Mouse (Mus musculus) MEL (cell line): ENCODE data around the gene Dock4.

ENCODE experiments used
- CHD1 ChIP-seq: IDR thresholded peaks from 2 replicates; pipeline ENCODE4 v1.6.1; 2012; ENCODE audit warnings: low read depth, mild to moderate bottlenecking, inconsistent platforms, low read length, improper control_type of control experiment
- CTCF ChIP-seq, 3 experiments: IDR thresholded peaks in 2 of 3; conservative IDR thresholded peaks in 1 of 3; 2 replicates each; pipeline ENCODE4 v1.5.1; 2011 to 2012; ENCODE audit warnings: low read length in 3 of 3, low read depth in 2 of 3, mild to moderate bottlenecking in 2 of 3, improper control_type of control experiment in 1 of 3, inconsistent platforms in 1 of 3, mixed read lengths in 1 of 3, moderate library complexity in 1 of 3; ENCODE audit not compliant: control insufficient read depth in 1 of 3, insufficient read depth in 1 of 3, poor library complexity in 1 of 3, severe bottlenecking in 1 of 3
- ELF1 ChIP-seq: IDR thresholded peaks from 2 replicates; pipeline ENCODE4 v1.6.1; 2014; ENCODE audit warnings: low read depth, mild to moderate bottlenecking, inconsistent platforms, low read length, improper control_type of control experiment, moderate library complexity
- EP300 ChIP-seq, 2 experiments: IDR thresholded peaks; 2 replicates each; pipeline ENCODE4 v1.6.1; 2011; ENCODE audit warnings: improper control_type of control experiment in 2 of 2, low read length in 2 of 2, low read depth in 1 of 2, mild to moderate bottlenecking in 1 of 2
- GABPA ChIP-seq: IDR thresholded peaks from 2 replicates; pipeline ENCODE4 v1.6.1; 2012; ENCODE audit warnings: low read depth, mild to moderate bottlenecking, inconsistent platforms, low read length, improper control_type of control experiment, moderate library complexity
- GATA1 ChIP-seq: IDR thresholded peaks from 2 replicates; pipeline ENCODE4 v1.6.1; 2011; ENCODE audit warnings: low read depth, low read length, improper control_type of control experiment
- MAX ChIP-seq: IDR thresholded peaks from 2 replicates; pipeline ENCODE4 v1.6.1; 2011; ENCODE audit warnings: low read length, improper control_type of control experiment
- MAZ ChIP-seq: IDR thresholded peaks from 2 replicates; pipeline ENCODE4 v1.6.1; 2012; ENCODE audit warnings: low read depth, mild to moderate bottlenecking, inconsistent platforms, low read length, improper control_type of control experiment
- POLR2A ChIP-seq, 2 experiments: IDR thresholded peaks; 2 replicates each; pipeline ENCODE4 v1.6.1; 2011 to 2012; ENCODE audit warnings: low read length in 2 of 2, mild to moderate bottlenecking in 2 of 2, control low read depth in 1 of 2, improper control_type of control experiment in 1 of 2, low read depth in 1 of 2, moderate library complexity in 1 of 2; ENCODE audit not compliant: control insufficient read depth in 1 of 2, insufficient read depth in 1 of 2, poor library complexity in 1 of 2
- TAL1 ChIP-seq: IDR thresholded peaks from 2 replicates; pipeline ENCODE4 v1.6.1; 2012; ENCODE audit warnings: mild to moderate bottlenecking, inconsistent platforms, low read length, moderate library complexity, mixed read lengths
- TCF12 ChIP-seq: IDR thresholded peaks from 2 replicates; pipeline ENCODE4 v1.6.1; 2014; ENCODE audit warnings: low read depth, mild to moderate bottlenecking, inconsistent platforms, low read length, improper control_type of control experiment, moderate library complexity
- USF1 ChIP-seq: IDR thresholded peaks from 2 replicates; pipeline ENCODE4 v1.6.1; 2014; ENCODE audit warnings: low read depth, mild to moderate bottlenecking, inconsistent platforms, low read length, improper control_type of control experiment, moderate library complexity
- USF2 ChIP-seq, 2 experiments: IDR thresholded peaks; 2 replicates each; pipeline ENCODE4 v1.6.1; 2011 to 2012; ENCODE audit warnings: improper control_type of control experiment in 2 of 2, low read length in 2 of 2, borderline replicate concordance in 1 of 2, inconsistent platforms in 1 of 2, low read depth in 1 of 2, mild to moderate bottlenecking in 1 of 2; ENCODE audit not compliant: insufficient read depth in 1 of 2
- ZKSCAN1 ChIP-seq: IDR thresholded peaks from 2 replicates; pipeline ENCODE4 v1.6.1; 2012; ENCODE audit warnings: low read depth, mild to moderate bottlenecking, inconsistent platforms, low read length, improper control_type of control experiment, moderate library complexity

GRCm38 (mm10) chr12:40582059-40582458 is 136.3 kb downstream of the Dock4 start:
- TF ChIP-seq TCF12 (no peak), ELF1 (no peak), USF1 (no peak), CTCF (IDR thresholded peaks at IDR 0.05 in 2 of 3, conservative IDR thresholded peaks at IDR 0.05 in 1 of 3; ENCODE audit: control insufficient read depth in 1 of 3, insufficient read depth in 1 of 3, low read depth in 2 of 3, low read length in 3 of 3, poor library complexity in 1 of 3, severe bottlenecking in 1 of 3) (no peak), MAZ (no peak), EP300 (IDR thresholded peaks at IDR 0.05; ENCODE audit: low read depth in 1 of 2, low read length in 2 of 2) (no peak), TAL1 (no peak), MAX (no peak), CHD1 (no peak), ZKSCAN1 (no peak), POLR2A (IDR thresholded peaks at IDR 0.05; ENCODE audit: control insufficient read depth in 1 of 2, insufficient read depth in 1 of 2, low read depth in 1 of 2, low read length in 2 of 2, poor library complexity in 1 of 2) (no peak), GABPA (no peak), GATA1 (no peak), USF2 (IDR thresholded peaks at IDR 0.05; ENCODE audit: borderline replicate concordance in 1 of 2, insufficient read depth in 1 of 2, low read depth in 1 of 2, low read length in 2 of 2) (no peak)
